Mouse (Mus musculus) hindbrain, embryonic 10.5 days (tissue): ENCODE measurements at regions not wholly inside any gene's neighbourhood (a gene's known extent, or its start where the extent isn't known, plus 50 kb on each side); places are given as distances from the start of the nearest gene placed in this dataset.

Experiments
- DNase-seq: peaks from one replicate; pipeline ENCODE4 v3.0.0-alpha.2; 2017; ENCODE audit warnings: low spot score
- H3K27ac ChIP-seq: fragments of 300-500 bp; sonication (generic); 2 replicates; pipeline ENCODE4 v1.5.1; 2016; ENCODE audit warnings: mild to moderate bottlenecking, moderate library complexity
- H3K27me3 ChIP-seq: fragments of 300-500 bp; sonication (generic); 2 replicates; pipeline ENCODE4 v1.6.1; 2016; ENCODE audit warnings: mild to moderate bottlenecking; ENCODE audit not compliant: poor library complexity, insufficient read depth, severe bottlenecking
- H3K36me3 ChIP-seq: fragments of 300-500 bp; sonication (generic); 2 replicates; pipeline ENCODE4 v1.6.1; 2016; ENCODE audit warnings: mild to moderate bottlenecking, moderate library complexity
- H3K4me1 ChIP-seq: fragments of 300-500 bp; sonication (generic); replicated peaks from 2 replicates; pipeline ENCODE4 v1.6.1; 2016; ENCODE audit warnings: mild to moderate bottlenecking
- H3K4me3 ChIP-seq: fragments of 300-500 bp; sonication (generic); 2 replicates; pipeline ENCODE4 v1.5.1; 2016; ENCODE audit warnings: mild to moderate bottlenecking, moderate library complexity
- H3K9me3 ChIP-seq: fragments of 300-500 bp; sonication (generic); 2 replicates; pipeline ENCODE4 v1.6.1; 2016; ENCODE audit warnings: mild to moderate bottlenecking, moderate library complexity
- WGBS: fragments of 180-500 bp; shearing (Covaris S2); methylation state at CpG from one replicate; pipeline ENCODE4 v1.1.7; 2016; 5-methylcytosine and 5-hydroxymethylcytosine counted together

DNA sequence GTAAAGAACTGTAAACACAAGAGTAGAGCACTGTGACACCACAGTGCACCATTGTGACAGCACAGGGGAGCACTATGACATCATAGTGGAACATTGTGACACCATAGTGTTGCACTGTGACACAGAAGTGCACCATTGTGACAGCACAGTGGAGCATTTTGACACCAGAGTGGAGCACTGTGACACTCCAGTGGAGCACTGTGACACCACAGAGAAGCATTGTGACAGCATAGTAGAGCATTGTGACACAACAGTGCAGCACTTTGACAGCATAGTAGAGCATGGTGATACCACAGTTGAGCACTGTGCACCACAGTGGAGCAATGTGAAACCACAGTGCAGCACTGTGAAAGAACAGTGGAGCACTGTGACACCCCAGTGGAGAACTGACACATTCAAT is 2750.4 kb upstream of the Gm8797 start:
- Histone ChIP-seq H3K27ac (no peak overlapping the region), H3K9me3 (peaks cover 48% of the 10 kb centered on the region), H3K4me3 (no peak overlapping the region), H3K4me1 (no peaks in the 10 kb centered on the region), H3K36me3 (no peaks in the 10 kb centered on the region), H3K27me3 (no peaks in the 10 kb centered on the region)
- no peak for DNase-seq

DNA sequence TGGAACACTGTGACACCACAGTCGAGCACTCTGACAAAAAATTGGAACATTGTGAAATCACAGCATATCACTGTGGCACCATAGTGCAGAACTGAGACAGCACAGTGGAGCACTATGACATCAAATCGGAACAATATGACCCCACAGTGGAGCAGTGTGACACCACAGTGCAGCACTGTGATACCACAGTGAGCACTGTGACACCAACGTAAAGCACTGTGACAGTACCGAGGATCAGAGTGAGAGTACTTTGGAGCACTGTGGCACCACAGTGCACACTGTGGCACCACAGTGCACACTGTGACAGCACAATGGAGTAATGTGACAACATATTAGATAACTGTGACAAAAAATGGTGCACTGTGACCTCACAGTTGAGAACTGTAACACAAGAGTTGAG is 2749.4 kb upstream of the Gm8797 start:
- no peak for DNase-seq
- no peaks in the 10 kb centered on the region for H3K27me3 ChIP-seq
- no peak overlapping the region for H3K4me3 ChIP-seq
- H3K36me3 ChIP-seq, result no peaks in the 10 kb centered on the region
- H3K4me1 ChIP-seq, result no peaks in the 10 kb centered on the region
- 73% methylated on average over 4 of the region's 4 CpGs for WGBS
- H3K27ac ChIP-seq, result no peak overlapping the region
- peaks cover 59% of the 10 kb centered on the region for H3K9me3 ChIP-seq

DNA sequence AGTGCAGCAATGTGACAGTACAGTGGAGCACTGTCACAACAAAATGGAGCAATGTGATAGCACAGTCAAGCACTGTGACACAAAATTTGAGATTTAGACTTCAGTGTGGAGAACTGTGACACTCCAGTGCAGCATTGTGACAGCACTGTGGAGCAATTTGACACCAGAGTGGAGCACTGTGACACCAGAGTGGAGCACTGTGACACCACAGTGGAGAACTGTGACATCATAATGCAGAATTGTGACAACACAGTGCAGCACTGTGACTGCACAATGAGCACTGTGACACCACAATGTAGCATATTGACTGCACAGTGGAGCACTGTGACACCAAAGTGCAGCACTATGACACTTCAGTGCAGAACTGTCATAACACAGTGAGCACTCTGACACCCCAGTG is 2749.0 kb upstream of the Gm8797 start:
- no peaks in the 10 kb centered on the region for H3K4me1 ChIP-seq
- H3K9me3 ChIP-seq, result peaks cover 63% of the 10 kb centered on the region
- H3K27ac ChIP-seq, result no peak overlapping the region
- H3K36me3 ChIP-seq, result no peaks in the 10 kb centered on the region
- H3K4me3 ChIP-seq, result no peak overlapping the region
- no peaks in the 10 kb centered on the region for H3K27me3 ChIP-seq
- DNase-seq, result no peak

DNA sequence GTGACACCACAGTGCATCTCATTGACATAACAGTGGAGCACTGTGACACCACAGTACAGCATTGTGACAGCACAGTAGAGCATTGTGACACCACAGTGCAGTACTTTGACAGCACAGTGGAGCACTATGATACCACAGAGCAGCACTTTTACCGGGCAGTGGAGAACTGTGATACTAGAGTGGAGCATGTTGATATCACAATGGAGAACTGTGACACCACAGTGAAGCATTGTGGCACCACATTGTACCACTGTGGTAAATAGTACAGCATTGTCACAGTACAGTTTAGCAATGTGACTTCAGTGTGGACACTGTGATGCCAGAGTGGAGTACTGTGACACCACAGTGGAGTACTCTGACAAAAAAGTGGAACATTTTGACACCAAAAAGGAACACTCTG is 2747.2 kb upstream of the Gm8797 start:
- 83% methylated on average over 1 of the region's 1 CpGs for WGBS
- no peak for DNase-seq
- Histone ChIP-seq H3K9me3 (peaks cover 81% of the 10 kb centered on the region), H3K4me1 (no peaks in the 10 kb centered on the region), H3K27me3 (no peaks in the 10 kb centered on the region), H3K4me3 (no peak overlapping the region), H3K27ac (no peak overlapping the region), H3K36me3 (no peaks in the 10 kb centered on the region)

DNA sequence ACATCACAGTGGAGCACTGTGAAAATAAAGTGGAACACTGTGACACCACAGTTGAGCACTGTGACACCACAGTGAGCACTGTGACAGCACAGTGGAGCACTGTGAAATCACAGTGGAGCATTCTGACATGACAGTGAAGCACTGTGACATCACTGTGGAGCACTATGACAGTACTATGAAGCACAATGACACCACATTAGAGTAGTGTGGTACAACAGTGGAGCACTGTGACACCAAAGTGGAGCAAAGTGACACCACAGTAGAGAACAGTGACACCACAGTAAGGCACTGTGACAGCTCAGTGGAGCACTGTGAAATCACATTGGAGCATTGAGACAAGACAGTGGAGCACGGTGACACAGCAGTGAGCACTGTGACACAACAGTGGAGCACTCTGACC is 2739.5 kb upstream of the Gm8797 start:
- DNase-seq, result no peak
- Histone ChIP-seq H3K4me3 (no peak overlapping the region), H3K4me1 (no peaks in the 10 kb centered on the region), H3K36me3 (no peaks in the 10 kb centered on the region), H3K27me3 (no peaks in the 10 kb centered on the region), H3K27ac (no peak overlapping the region), H3K9me3 (peaks cover 95% of the 10 kb centered on the region)
- 75% methylated on average over 1 of the region's 1 CpGs for WGBS

DNA sequence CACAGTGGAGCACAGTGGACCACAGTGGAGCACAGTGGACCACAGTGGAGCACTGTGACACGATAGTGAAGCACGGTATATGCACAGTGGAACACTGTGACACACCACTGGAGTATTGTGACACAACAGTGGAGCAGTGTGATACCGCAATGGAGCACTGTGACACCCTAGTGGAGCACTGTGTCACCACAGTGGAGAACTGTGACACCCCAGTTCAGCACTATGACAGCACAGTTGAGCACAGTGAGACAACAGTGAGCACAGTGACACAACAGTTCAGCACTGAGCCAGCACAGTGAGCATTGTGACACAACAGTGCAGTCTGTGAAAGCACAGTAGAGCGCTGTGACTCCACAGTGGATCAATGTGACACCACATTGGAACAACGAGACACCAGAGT is 2737.7 kb upstream of the Gm8797 start:
- peaks cover 90% of the 10 kb centered on the region for H3K9me3 ChIP-seq
- no peak overlapping the region for H3K4me3 ChIP-seq
- H3K4me1 ChIP-seq, result no peaks in the 10 kb centered on the region
- H3K36me3 ChIP-seq, result no peaks in the 10 kb centered on the region
- 77% methylated on average over 5 of the region's 5 CpGs for WGBS
- no peaks in the 10 kb centered on the region for H3K27me3 ChIP-seq
- DNase-seq, result no peak
- no peak overlapping the region for H3K27ac ChIP-seq

DNA sequence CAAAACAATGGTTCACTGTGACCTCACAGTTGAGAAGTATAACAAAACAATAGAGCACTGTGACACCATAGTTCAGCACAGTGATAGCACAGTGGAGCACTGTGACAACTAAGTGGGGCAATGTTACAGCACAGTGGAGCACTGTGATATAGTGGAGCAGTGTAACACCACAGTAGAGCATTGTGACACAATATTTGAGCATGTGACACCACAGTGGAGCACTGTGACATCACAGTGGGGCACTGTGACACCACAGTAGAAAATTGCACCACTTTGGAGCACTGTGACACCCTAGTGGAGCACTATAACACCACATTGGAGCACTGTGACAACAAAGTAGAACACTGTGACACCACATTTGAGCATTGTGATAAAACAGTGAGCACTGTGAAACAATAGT is 2735.6 kb upstream of the Gm8797 start:
- Histone ChIP-seq H3K27me3 (no peaks in the 10 kb centered on the region), H3K9me3 (peaks cover 80% of the 10 kb centered on the region), H3K4me1 (no peaks in the 10 kb centered on the region), H3K27ac (no peak overlapping the region), H3K36me3 (no peaks in the 10 kb centered on the region), H3K4me3 (no peak overlapping the region)
- DNase-seq, result no peak

DNA sequence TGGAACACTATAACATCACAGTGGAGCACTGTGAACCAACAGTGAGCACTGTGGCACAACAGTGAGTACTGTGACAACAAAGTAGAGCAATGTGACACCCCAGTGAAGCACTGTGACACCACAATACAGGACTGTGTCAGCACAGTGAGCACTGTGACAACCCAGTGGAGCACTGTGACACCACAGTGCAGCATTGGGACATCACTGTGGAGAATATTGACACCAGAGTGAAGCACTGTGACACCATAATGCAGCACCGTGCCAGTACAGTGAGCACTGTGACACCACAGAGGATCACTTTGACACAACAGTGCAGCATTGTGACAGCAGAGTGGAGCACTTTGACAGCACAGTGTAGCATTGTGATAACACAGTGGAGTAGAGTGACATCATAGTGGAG is 2734.0 kb upstream of the Gm8797 start:
- Histone ChIP-seq H3K36me3 (no peaks in the 10 kb centered on the region), H3K4me1 (no peaks in the 10 kb centered on the region), H3K9me3 (peaks cover 74% of the 10 kb centered on the region), H3K4me3 (no peak overlapping the region), H3K27me3 (no peaks in the 10 kb centered on the region), H3K27ac (no peak overlapping the region)
- DNase-seq, result no peak
- WGBS, result 86% methylated on average over 1 of the region's 1 CpGs

DNA sequence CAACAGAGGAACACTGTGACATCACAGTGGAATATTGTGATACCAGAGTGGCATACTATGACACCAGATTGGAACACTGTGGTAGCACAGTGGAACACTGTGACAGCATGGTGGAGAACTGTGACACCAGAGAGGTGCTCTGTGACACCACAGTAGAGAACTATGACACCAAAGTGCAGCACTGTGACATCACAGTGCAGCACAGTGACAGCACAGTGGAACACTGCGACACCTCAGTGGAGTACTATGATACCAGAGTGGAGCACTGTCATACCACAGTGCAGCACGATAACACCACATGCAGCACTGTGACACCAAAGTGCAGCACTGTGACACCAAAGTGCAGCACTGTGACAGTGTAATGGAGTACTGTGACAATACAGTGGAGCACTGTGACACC is 2717.8 kb upstream of the Gm8797 start:
- no peak for DNase-seq
- Histone ChIP-seq H3K4me3 (no peak overlapping the region), H3K36me3 (no peaks in the 10 kb centered on the region), H3K9me3 (peaks cover 71% of the 10 kb centered on the region), H3K27ac (no peak overlapping the region), H3K27me3 (no peaks in the 10 kb centered on the region), H3K4me1 (no peaks in the 10 kb centered on the region)
- 94% methylated on average over 2 of the region's 2 CpGs for WGBS
